Mouse (Mus musculus): ENCODE measurements around the gene Mgat5b.

Gene Mgat5b

DNA sequence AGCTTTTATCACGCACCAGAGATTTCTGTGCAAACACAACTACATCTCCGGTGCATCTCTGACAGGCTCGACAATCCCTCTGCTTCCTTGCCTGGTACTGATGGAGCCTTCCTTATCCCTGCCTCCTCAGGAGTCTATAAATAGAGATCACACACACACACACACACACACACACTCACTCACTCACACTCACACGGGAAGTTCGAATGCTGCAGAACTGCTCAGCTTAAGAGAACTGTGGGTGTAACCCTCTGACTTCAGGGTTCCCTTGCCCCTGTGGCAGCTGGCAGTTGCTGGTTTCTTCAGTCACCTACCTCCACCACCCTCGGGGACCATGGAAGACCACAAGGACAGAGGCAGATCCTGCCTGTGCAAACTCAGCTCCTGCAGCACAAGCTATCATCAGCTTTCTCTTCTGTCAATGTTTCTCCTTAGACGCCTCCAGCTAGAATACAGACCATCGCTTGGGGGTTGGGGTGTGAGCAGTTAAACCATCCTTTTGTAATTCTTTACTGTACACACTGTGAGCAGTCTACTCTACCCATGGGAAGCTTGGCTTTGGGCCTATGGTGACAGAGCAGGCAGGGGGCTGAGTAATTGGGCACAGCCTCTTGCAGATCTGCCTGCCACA lies 111.9 kb downstream of the Mgat5b start:
- no peak for DNase-seq (ENCODE audit: low read depth)

DNA sequence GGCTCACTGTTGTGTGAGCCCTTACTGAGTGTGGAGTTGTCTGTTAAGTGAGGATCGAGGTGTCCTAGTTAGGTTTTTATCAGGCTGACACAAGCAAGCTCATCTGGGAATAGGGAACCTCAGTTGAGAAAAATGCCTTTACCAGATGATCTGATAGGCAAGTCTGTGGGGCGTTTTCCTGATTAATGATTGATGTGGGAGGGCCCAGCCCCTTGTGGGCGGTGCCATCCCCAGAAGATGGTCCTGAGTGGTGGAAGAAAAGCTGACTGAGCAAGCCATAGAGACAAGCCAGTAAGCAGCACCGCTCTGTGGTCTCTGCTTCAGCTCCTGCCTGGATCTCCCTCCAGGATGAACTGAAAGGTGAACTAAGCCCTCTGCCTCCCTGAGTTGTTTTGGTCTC lies 112.6 kb downstream of the Mgat5b start:
- no peak for DNase-seq (ENCODE audit: low read depth)

DNA sequence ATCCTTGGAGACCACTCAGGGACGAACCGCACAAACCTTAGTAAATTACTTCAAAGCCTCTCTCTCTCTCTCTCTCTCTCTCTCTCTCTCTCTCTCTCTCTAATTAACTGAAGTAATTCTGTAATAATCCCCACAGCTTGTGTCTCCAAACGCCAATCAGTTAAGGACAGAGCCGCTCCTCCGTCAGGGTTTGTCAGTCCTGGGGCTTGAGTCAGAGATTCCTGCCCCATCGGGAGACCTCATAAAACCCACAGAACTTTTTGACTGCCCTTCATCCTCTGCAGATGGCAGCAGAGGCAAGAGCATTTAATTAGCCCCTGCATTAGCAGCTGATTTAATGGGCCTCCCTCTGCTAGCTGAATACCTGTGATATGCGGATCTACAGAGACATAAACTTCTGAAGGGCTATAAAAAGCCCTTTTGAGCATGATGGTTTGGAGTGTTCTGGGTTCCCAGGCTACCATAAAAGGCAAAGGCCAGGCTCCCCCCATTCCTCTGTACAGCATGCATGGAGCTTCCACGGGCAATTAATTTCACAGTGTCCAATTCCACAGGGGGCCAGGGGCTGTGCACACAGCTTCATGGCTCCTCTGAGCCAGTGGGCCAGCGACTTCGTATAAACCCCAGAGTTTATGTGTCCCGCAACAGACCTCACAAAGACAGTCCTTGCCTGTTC lies 117.1 kb downstream of the Mgat5b start:
- no peak for DNase-seq (ENCODE audit: low read depth)

Measured in c-Kit-positive CD71-positive TER-119-negative erythroid progenitor cells, embryonic 14.5 days (primary cell).